ENCODE assay signal across 25 mouse cellular contexts in the genomic region with DNA sequence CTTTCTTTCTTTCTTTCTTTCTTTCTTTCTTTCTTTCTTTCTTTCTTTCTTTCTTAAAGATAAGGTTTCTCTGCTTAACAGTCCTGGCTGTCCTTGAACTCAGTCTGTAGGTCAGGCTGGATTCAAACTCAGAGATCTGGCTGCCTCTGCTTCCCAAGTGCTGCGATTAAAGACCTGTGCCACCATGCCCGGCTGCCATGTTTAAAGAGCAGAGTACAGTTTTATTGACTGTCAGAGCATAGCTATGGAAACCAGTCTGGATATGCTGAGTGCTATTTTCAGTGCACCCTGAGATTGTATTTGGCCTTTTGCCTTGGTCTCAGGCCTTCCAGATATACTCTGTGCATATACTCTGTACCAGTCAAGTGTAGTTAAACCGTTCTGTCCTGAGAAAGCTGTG. TPM values are rescaled to one million over a fixed set of nuclear protein-coding genes. Genes with fewer than 3 reads are reported as not detected.
DNase-seq lines count a peak whose midpoint lies in the region; ATAC-seq and TF ChIP-seq lines count a peak whose summit lies in the region.
"Had no signal": no experiment of that assay in that cellular context is flagged by ENCODE, and none has a peak within 500 bp of the region (broad histone marks: within the 10 kb centered on the region; RNA-seq: fewer than 3 reads in every experiment).

No protein-coding gene starts in this region.

- peaks cover 15% of the 10 kb centered on the region for H3K79me2 ChIP-seq in liver, adult 2 months (ENCODE audit: control insufficient read depth, insufficient read depth, low read length)

- no peaks in the 10 kb centered on the region for H3K27me3 ChIP-seq in liver, adult 2 months (ENCODE audit: control insufficient read depth, insufficient read depth, low read length)
- no peaks in the 10 kb centered on the region for H3K27me3 ChIP-seq in forebrain, embryonic 16.5 days (replicated peaks; ENCODE audit: control insufficient read depth, insufficient read depth, low read length)
- H3K27me3 ChIP-seq: embryonic facial prominence, embryonic 13.5 days; embryonic facial prominence, embryonic 15.5 days; forebrain, embryonic 12.5 days had no signal

- no peaks in the 10 kb centered on the region for H3K9me3 ChIP-seq in forebrain, embryonic 16.5 days (ENCODE audit: control insufficient read depth, low read length)
- H3K9me3 ChIP-seq: embryonic facial prominence, embryonic 13.5 days; embryonic facial prominence, embryonic 15.5 days; forebrain, embryonic 10.5 days; forebrain, embryonic 12.5 days had no signal

- H3K9ac ChIP-seq in liver, adult 2 months (ENCODE audit: low read depth, low read length) = no peak overlapping the region
- H3K9ac ChIP-seq in forebrain, embryonic 16.5 days (replicated peaks; ENCODE audit: low read depth, low read length) = no peak overlapping the region
- H3K9ac ChIP-seq: embryonic facial prominence, embryonic 13.5 days; embryonic facial prominence, embryonic 15.5 days; forebrain, embryonic 12.5 days; forebrain, postnatal 0 days had no signal

- no peak overlapping the region for H3K4me2 ChIP-seq in forebrain, embryonic 16.5 days (ENCODE audit: low read length)
- H3K4me2 ChIP-seq: embryonic facial prominence, embryonic 13.5 days; embryonic facial prominence, embryonic 15.5 days; forebrain, embryonic 12.5 days had no signal

- WGBS in liver, adult 2 months = 40% methylated on average over 3 of the region's 3 CpGs
- 85% methylated on average over 3 of the region's 3 CpGs for WGBS in forebrain, embryonic 16.5 days

- DNase-seq in heart, adult 18-20 months = peak; percentile 19 to 20
- no peak for DNase-seq in heart, postnatal 36 days
- peak; percentile 62 for DNase-seq in liver, adult 2 months (ENCODE audit: extremely low read depth, low read depth, low spot score)
- DNase-seq in liver = no peak
- DNase-seq: adrenal gland, adult 2 months; adrenal gland, postnatal 10 days; adrenal gland, postnatal 25 days; cerebellum, adult 11 months; cerebellum, adult 18-20 months; cerebellum, adult 8-10 months; cerebellum, adult 9-11 months; cerebellum, postnatal 14 days; cerebellum, postnatal 36 days; embryo, embryonic 11 days; forebrain, postnatal 0 days had no signal

- intact Hi-C loops in heart, postnatal 36 days (cut with DNase I) = no loop called here

- no peak for TF ChIP-seq CTCF in liver, adult 2 months (IDR thresholded peaks at IDR 0.05; ENCODE audit: low read depth, low read length)

- peak overlapping the region; percentile 35 for H3K27ac ChIP-seq in liver, adult 2 months (replicated peaks; ENCODE audit: insufficient read depth, low read depth, low read length)
- H3K27ac ChIP-seq in forebrain, embryonic 16.5 days (ENCODE audit: low read length) = no peak overlapping the region
- H3K27ac ChIP-seq: embryonic facial prominence, embryonic 13.5 days; embryonic facial prominence, embryonic 15.5 days; forebrain, embryonic 10.5 days; forebrain, embryonic 12.5 days had no signal

- ATAC-seq in forebrain, embryonic 16.5 days = no peak
- ATAC-seq: forebrain, embryonic 14.5 days; forebrain, postnatal 0 days had no signal

- peaks cover 15% of the 10 kb centered on the region for H3K36me3 ChIP-seq in liver, adult 2 months (ENCODE audit: control insufficient read depth, insufficient read depth, low read length)
- H3K36me3 ChIP-seq in forebrain, embryonic 16.5 days (ENCODE audit: control insufficient read depth, insufficient read depth) = no peaks in the 10 kb centered on the region
- H3K36me3 ChIP-seq: embryonic facial prominence, embryonic 13.5 days; embryonic facial prominence, embryonic 15.5 days; forebrain, embryonic 10.5 days; forebrain, embryonic 12.5 days had no signal

- no peak overlapping the region for H3K4me3 ChIP-seq in liver, adult 2 months (ENCODE audit: insufficient read depth, low read depth, low read length)
- no peak overlapping the region for H3K4me3 ChIP-seq in forebrain, embryonic 16.5 days (replicated peaks; ENCODE audit: low read length)
- H3K4me3 ChIP-seq: embryonic facial prominence, embryonic 13.5 days; embryonic facial prominence, embryonic 15.5 days; erythroblast, embryonic 14.5 days; forebrain, embryonic 10.5 days; forebrain, embryonic 12.5 days had no signal

- H3K4me1 ChIP-seq in liver, adult 2 months (ENCODE audit: control insufficient read depth, insufficient read depth, low read length) = peaks cover 24% of the 10 kb centered on the region
- peaks cover 14% of the 10 kb centered on the region for H3K4me1 ChIP-seq in forebrain, embryonic 16.5 days (replicated peaks; ENCODE audit: control insufficient read depth, insufficient read depth, low read length)

- no peak for TF ChIP-seq POLR2A in liver, adult 2 months (IDR thresholded peaks at IDR 0.05; ENCODE audit: extremely low read depth, insufficient read depth, low read length)

RNA-seq across cellular contexts. Expression of a gene that starts 3.5 kb away (rescaled TPM):
- 10 to 100 TPM in 1 of 2 experiments, 1 to 10 TPM in 1; 8.7 to 12.9 TPM for total RNA-seq in heart, adult 18-20 months (2021)
- total RNA-seq in heart, postnatal 36 days (2021) = 10 to 100 TPM; 12.5 to 15.2 TPM
- total RNA-seq in liver, adult 2 months (2014; rRNA removed) = 62.2 and 69.0 TPM in 2 replicates
- 83.7 and 109 TPM in 2 replicates for polyA plus RNA-seq in liver, adult 2 months (2012; rRNA removed)
- 8.0 and 8.4 TPM in 2 replicates for polyA plus RNA-seq in forebrain, embryonic 16.5 days (2015; fragmentation: Nextera tagmentation; extraction: Ambion mirVana)

RNA-seq across cellular contexts. Expression of a gene that starts 22.0 kb away (rescaled TPM):
- total RNA-seq in heart, adult 18-20 months (2021) = 1 to 10 TPM; 1.8 to 2.1 TPM
- total RNA-seq in heart, postnatal 36 days (2021) = 1 to 10 TPM; 1.7 to 2.4 TPM
- total RNA-seq in liver, adult 2 months (2014; rRNA removed) = 2.1 and 3.2 TPM in 2 replicates
- 0.24 and 0.28 TPM in 2 replicates for polyA plus RNA-seq in liver, adult 2 months (2012; rRNA removed)
- polyA plus RNA-seq in forebrain, embryonic 16.5 days (2015; fragmentation: Nextera tagmentation; extraction: Ambion mirVana) = 10.0 and 10.4 TPM in 2 replicates

RNA-seq across cellular contexts. Expression of a gene that starts 26.5 kb away (rescaled TPM):
- under 1 TPM in 1 of 2 experiments, not detected in 1; 0.22 TPM for total RNA-seq in heart, adult 18-20 months (2021)
- not detected for total RNA-seq in heart, postnatal 36 days (2021)
- total RNA-seq in liver, adult 2 months (2014; rRNA removed) = 332 and 362 TPM in 2 replicates
- 529 and 597 TPM in 2 replicates for polyA plus RNA-seq in liver, adult 2 months (2012; rRNA removed)
- polyA plus RNA-seq in forebrain, embryonic 16.5 days (2015; fragmentation: Nextera tagmentation; extraction: Ambion mirVana) = 0.18 and 0.27 TPM in 2 replicates
- total RNA-seq: common myeloid progenitor, adult 5-6 weeks; MEL had no signal
- polyA plus RNA-seq: embryonic facial prominence, embryonic 11.5 days; embryonic facial prominence, embryonic 13.5 days; embryonic facial prominence, embryonic 15.5 days; erythroblast, embryonic 14.5 days; forebrain, embryonic 10.5 days; forebrain, embryonic 12.5 days; forebrain, embryonic 14.5 days had no signal

RNA-seq across cellular contexts. Expression of a gene that starts 49.3 kb away (rescaled TPM):
- 1 to 10 TPM; 6.0 to 6.5 TPM for total RNA-seq in heart, adult 18-20 months (2021)
- 1 to 10 TPM; 5.9 to 7.1 TPM for total RNA-seq in heart, postnatal 36 days (2021)
- total RNA-seq in liver, adult 2 months (2014; rRNA removed) = 3.4 and 4.5 TPM in 2 replicates
- polyA plus RNA-seq in liver, adult 2 months (2012; rRNA removed) = 1.0 and 1.4 TPM in 2 replicates
- 22.1 and 22.6 TPM in 2 replicates for polyA plus RNA-seq in forebrain, embryonic 16.5 days (2015; fragmentation: Nextera tagmentation; extraction: Ambion mirVana)

RNA-seq across cellular contexts. Expression of a gene that starts 52.2 kb away (rescaled TPM):
- 1 to 10 TPM; 6.1 to 7.8 TPM for total RNA-seq in heart, adult 18-20 months (2021)
- total RNA-seq in heart, postnatal 36 days (2021) = 1 to 10 TPM; 6.5 to 9.9 TPM
- 2.4 and 2.7 TPM in 2 replicates for total RNA-seq in liver, adult 2 months (2014; rRNA removed)
- polyA plus RNA-seq in liver, adult 2 months (2012; rRNA removed) = 0.70 and 1.1 TPM in 2 replicates
- 8.1 and 10.4 TPM in 2 replicates for polyA plus RNA-seq in forebrain, embryonic 16.5 days (2015; fragmentation: Nextera tagmentation; extraction: Ambion mirVana)
- total RNA-seq: MEL had no signal

Comparison
In these comparisons a context has a peak if more than half of its experiments do, and no peak if none do; other contexts are left out.
1. DNase-seq: peak in heart, adult 18-20 months (2 of 2) and liver, adult 2 months (single experiment); none in heart, postnatal 36 days (0 of 2) and liver (single experiment).
2. RNA of a gene that starts 26.5 kb away (total RNA-seq): 332 to 362 TPM in liver, adult 2 months; 0.22 TPM in heart, adult 18-20 months and not detected in heart, postnatal 36 days; every median in the first group is over 100 times any median in the second.